Mouse (Mus musculus): Measurements from ENCODE around the gene Fam19a2.

- TF ChIP-seq POLR2A (IDR thresholded peaks at IDR 0.05; ENCODE audit: borderline replicate concordance, control insufficient read depth, low read depth, low read length) (no peak), CTCF (IDR thresholded peaks at IDR 0.05; ENCODE audit: control insufficient read depth, insufficient read depth, low read length) (no peak)
Observed at GRCm38 (mm10) chr10:123416024-123416423, 152.2 kb downstream of the Fam19a2 start.

All from bone marrow, adult 2 months (tissue).